Mouse (Mus musculus) B cell, adult 62 days (primary cell): ENCODE results near the gene Strip1. TPM values are rescaled to one million over a fixed set of nuclear protein-coding genes. Genes with fewer than 3 reads are reported as not detected.

Experiments
- total RNA-seq: library from RNA; stranded (reverse); gene quantifications from 4 replicates; pipeline ENCODE4 v1.2.4, GENCODE M21; 2023

Gene Strip1
- 46.2 to 52.3 TPM (median 49.8 TPM) in 4 replicates for total RNA-seq

DNA sequence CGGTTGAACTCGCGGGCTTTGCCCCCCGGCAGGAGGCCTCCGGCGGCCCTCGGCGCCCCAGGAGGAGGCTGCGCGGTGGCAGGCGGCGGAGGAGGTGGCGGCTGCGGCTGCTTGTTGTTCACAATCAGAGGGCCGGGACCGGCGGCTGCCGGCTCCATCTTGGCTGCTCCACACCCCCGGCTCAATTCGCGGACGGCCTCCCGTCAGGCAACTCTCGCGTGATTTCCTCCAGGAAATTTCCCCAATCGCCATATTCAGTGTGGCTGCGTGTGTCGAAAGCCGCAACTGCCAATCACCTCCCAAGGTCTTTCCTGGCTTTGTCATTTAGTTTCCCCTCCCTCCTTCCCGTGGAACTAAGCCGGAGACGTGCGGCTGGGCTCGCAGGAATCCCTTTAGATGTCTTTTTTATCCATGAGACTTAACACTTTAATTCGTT is at the start of gene Strip1:
TSS of gene Strip1 (minus strand) at position 172 of the 436 bp plus-strand sequence.

GRCm38 (mm10) chr3:107630682-107631522 is 592 bp downstream of the Strip1 start, which contains the start of gene Gm10961:
Gene Gm10961 (plus strand): TSS chr3:107631322.

DNA sequence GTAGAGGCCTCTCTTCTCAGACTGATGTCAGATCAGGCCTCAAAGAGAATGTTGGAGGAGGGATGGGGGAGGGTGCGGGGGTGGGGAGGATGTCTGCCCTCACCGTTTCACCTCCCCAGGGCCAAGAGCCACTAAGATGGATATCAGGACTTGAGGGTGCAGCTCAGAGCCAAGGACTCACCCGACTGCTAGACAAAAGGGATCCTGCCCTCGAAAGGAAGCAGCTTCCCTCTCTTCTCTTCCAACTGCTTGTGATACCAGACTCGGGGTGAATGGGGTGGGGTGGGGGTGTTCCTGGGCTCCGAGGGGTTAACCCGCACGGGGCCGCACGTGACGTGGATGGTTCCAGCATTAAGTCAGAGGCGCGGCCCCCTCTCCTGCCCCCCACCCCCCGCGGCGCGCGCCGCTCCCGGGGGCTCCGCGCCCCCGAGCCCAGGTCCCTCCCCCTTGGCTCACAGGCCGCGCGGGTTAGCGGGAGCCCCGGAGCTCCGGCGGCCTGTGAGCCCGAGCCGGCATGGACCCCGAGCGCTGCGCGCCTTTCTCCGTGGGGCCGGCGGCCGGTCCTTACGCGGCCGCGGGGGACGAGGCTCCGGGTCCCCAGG is 36.7 kb downstream of the Strip1 start, which contains the start of gene Alx3:
TSS of gene Alx3 (plus strand) at position 370 of the 602 bp plus-strand sequence.

Other genes with a start within 250 kb of the Strip1 start
- gene Kcnc4, start 172.1 kb downstream of the Strip1 start, total RNA-seq = not detected in 4 replicates
- gene Slc6a17, start 113.7 kb downstream of the Strip1 start, total RNA-seq = 3.0 TPM in 1 of 4 replicates, not detected in the others
- not detected in 4 replicates for gene Ubl4b, start 76.6 kb downstream of the Strip1 start, total RNA-seq
- gene Alx3, start 36.7 kb downstream of the Strip1 start, total RNA-seq = not detected in 4 replicates
- gene Gm10961, start 372 bp downstream of the Strip1 start, total RNA-seq = not detected in 4 replicates
- 69.3 to 75.3 TPM (median 74.1 TPM) in 4 replicates for gene Ahcyl1, start 64.9 kb upstream of the Strip1 start, total RNA-seq
- gene Csf1, start 128.8 kb upstream of the Strip1 start, total RNA-seq = 7.1 to 13.1 TPM (median 8.4 TPM) in 4 replicates
- gene Eps8l3, start 245.5 kb upstream of the Strip1 start, total RNA-seq = not detected in 4 replicates